9 mouse cellular contexts compared by ENCODE assay signal in the genomic region with DNA sequence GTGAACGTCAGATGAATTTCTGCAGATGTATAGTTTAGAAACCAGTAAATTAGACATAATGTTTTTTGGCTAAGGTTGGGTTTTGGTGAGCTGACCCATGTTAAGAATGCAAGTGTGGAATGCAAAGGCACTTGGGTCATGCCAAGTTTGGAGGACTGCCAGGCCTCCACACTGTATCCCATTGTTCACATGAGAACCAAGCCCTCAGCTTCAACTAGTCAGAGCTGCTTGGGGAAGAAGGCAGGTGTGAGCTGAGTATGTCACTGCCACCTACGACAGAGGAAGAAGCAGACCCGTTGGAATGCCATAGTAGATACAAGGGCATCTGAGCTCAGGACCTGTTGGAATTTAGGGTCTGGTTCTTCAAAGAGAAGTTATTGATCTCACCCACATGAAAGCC. TPM values are rescaled to one million over a fixed set of nuclear protein-coding genes. Genes with fewer than 3 reads are reported as not detected.
DNase-seq lines count a peak whose midpoint lies in the region; ATAC-seq lines count a peak whose summit lies in the region.
"Had no signal": no experiment of that assay in that cellular context is flagged by ENCODE, and none has a peak within 500 bp of the region (broad histone marks: within the 10 kb centered on the region; RNA-seq: fewer than 3 reads in every experiment).

No protein-coding gene starts in this region.

- H3K4me2 ChIP-seq in lung, embryonic 16.5 days (ENCODE audit: low read depth, low read length), result no peak overlapping the region
- no peak overlapping the region for H3K4me2 ChIP-seq in heart, embryonic 12.5 days

- no peaks in the 10 kb centered on the region for H3K9me3 ChIP-seq in heart, embryonic 10.5 days
- H3K9me3 ChIP-seq in lung, embryonic 16.5 days (ENCODE audit: control insufficient read depth, low read length), result no peaks in the 10 kb centered on the region
- no peaks in the 10 kb centered on the region for H3K9me3 ChIP-seq in heart, embryonic 12.5 days (replicated peaks)

- no peaks in the 10 kb centered on the region for H3K27me3 ChIP-seq in heart, embryonic 10.5 days (ENCODE audit: insufficient read depth, poor library complexity, severe bottlenecking)
- no peaks in the 10 kb centered on the region for H3K27me3 ChIP-seq in lung, embryonic 16.5 days (ENCODE audit: control insufficient read depth, insufficient read depth, low read depth, low read length)
- no peaks in the 10 kb centered on the region for H3K27me3 ChIP-seq in heart, embryonic 12.5 days (replicated peaks)

- H3K4me3 ChIP-seq in heart, embryonic 10.5 days, result no peak overlapping the region
- no peak overlapping the region for H3K4me3 ChIP-seq in lung, embryonic 16.5 days (ENCODE audit: low read length)
- H3K4me3 ChIP-seq in heart, embryonic 12.5 days, result no peak overlapping the region

- no peak overlapping the region for H3K9ac ChIP-seq in lung, embryonic 16.5 days (ENCODE audit: low read length)
- no peak overlapping the region for H3K9ac ChIP-seq in heart, embryonic 12.5 days

- ATAC-seq in lung, embryonic 16.5 days (ENCODE audit: low read depth), result peak; percentile 91
- ATAC-seq in heart, embryonic 12.5 days (ENCODE audit: insufficient number of reproducible peaks, low FRiP score), result no peak

- intact Hi-C loops in heart, postnatal 25 days (cut with DNase I), result no loop called here

- H3K27ac ChIP-seq in heart, embryonic 10.5 days, result peak overlapping the region; percentile 22; the same call in 1 of the 2 replicates
- H3K27ac ChIP-seq in lung, embryonic 16.5 days (ENCODE audit: low read length), result peak overlapping the region; percentile 83
- H3K27ac ChIP-seq in heart, embryonic 12.5 days (ENCODE audit: poor library complexity, severe bottlenecking), result peak overlapping the region; percentile 38; the same call in 1 of the 2 replicates

- WGBS in heart, embryonic 10.5 days, result 70% methylated on average over 3 of the region's 3 CpGs
- 45% methylated on average over 3 of the region's 3 CpGs for WGBS in lung, embryonic 16.5 days
- WGBS in heart, embryonic 12.5 days, result 63% methylated on average over 3 of the region's 3 CpGs

- no peak for DNase-seq in heart, embryonic 10.5 days (ENCODE audit: low spot score)
- DNase-seq in heart, postnatal 25 days (ENCODE audit: low spot score), result no peak
- DNase-seq in lung, postnatal 10 days, result no peak
- DNase-seq in lung, postnatal 36 days, result peak; percentile 34
- DNase-seq in cerebellum, adult 9-10 months, result no peak
- no peak for DNase-seq in thymus, adult 18-20 months
- DNase-seq: gastrocnemius, postnatal 10 days had no signal

- H3K36me3 ChIP-seq in heart, embryonic 10.5 days, result peaks cover 17% of the 10 kb centered on the region
- H3K36me3 ChIP-seq in lung, embryonic 16.5 days (ENCODE audit: control insufficient read depth, insufficient read depth, low read length), result no peaks in the 10 kb centered on the region
- peaks cover 24% of the 10 kb centered on the region for H3K36me3 ChIP-seq in heart, embryonic 12.5 days

- peaks cover 19% of the 10 kb centered on the region for H3K4me1 ChIP-seq in heart, embryonic 10.5 days
- H3K4me1 ChIP-seq in lung, embryonic 16.5 days (replicated peaks; ENCODE audit: control insufficient read depth, insufficient read depth, low read length), result peaks cover 12% of the 10 kb centered on the region
- H3K4me1 ChIP-seq in heart, embryonic 12.5 days (replicated peaks), result peaks cover 30% of the 10 kb centered on the region; the same call in 1 of the 2 replicates

RNA-seq across cellular contexts. Expression of a gene that starts 54.6 kb away (rescaled TPM):
- polyA plus RNA-seq in heart, embryonic 10.5 days (2016; fragmentation: Nextera tagmentation; extraction: Ambion mirVana), result 25.0 and 28.3 TPM in 2 replicates
- total RNA-seq in heart, postnatal 25 days (2021), result 10 to 100 TPM; 22.4 to 26.8 TPM
- polyA plus RNA-seq in lung, embryonic 16.5 days (2015; fragmentation: Nextera tagmentation; extraction: Ambion mirVana), result 13.0 and 22.4 TPM in 2 replicates
- 26.2 and 27.4 TPM in 2 replicates for polyA plus RNA-seq in heart, embryonic 12.5 days (2016; fragmentation: Nextera tagmentation; extraction: Ambion mirVana)

Comparison
In these comparisons a context has a peak if more than half of its experiments do, and no peak if none do; other contexts are left out.
1. H3K27ac ChIP-seq: peak in every context shown above with its lines; median percentile 83 in lung, embryonic 16.5 days; 38 in heart, embryonic 12.5 days; 22 in heart, embryonic 10.5 days.